Comparison of ENCODE assay signal across 22 mouse cellular contexts in the genomic region with DNA sequence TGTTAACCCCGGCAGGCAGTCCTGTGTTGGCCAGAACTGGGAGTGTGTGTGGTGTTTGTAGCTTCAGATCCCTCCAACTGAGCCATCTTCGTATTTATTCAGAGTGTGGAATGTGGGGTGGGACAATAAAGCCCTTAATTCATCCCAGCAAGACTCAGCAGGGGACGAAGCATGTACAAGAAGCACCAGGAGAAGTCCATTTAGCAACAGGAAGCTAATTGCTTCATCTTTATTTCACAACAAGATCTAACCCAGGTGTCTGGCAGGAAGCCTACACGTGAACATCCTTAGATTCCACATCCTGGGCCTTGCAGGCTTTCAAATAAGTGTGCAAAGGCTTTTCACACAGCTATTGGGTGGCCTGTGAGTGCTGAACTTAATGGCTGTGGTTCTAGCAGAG. TPM values are rescaled to one million over a fixed set of nuclear protein-coding genes. Genes with fewer than 3 reads are reported as not detected.
DNase-seq lines count a peak whose midpoint lies in the region; ATAC-seq lines count a peak whose summit lies in the region.
"Had no signal": no experiment of that assay in that cellular context is flagged by ENCODE, and none has a peak within 500 bp of the region (broad histone marks: within the 10 kb centered on the region; RNA-seq: fewer than 3 reads in every experiment).

No protein-coding gene starts in this region.

- H3K9ac ChIP-seq in limb, embryonic 13.5 days, result no peak overlapping the region
- H3K9ac ChIP-seq in embryonic facial prominence, embryonic 15.5 days, result no peak overlapping the region
- H3K9ac ChIP-seq: forebrain, embryonic 13.5 days; liver, embryonic 15.5 days; lung, embryonic 15.5 days; neural tube, embryonic 15.5 days had no signal

- H3K36me3 ChIP-seq in limb, embryonic 13.5 days, result no peaks in the 10 kb centered on the region
- no peaks in the 10 kb centered on the region for H3K36me3 ChIP-seq in limb, embryonic 10.5 days
- no peaks in the 10 kb centered on the region for H3K36me3 ChIP-seq in embryonic facial prominence, embryonic 15.5 days
- H3K36me3 ChIP-seq: heart, embryonic 10.5 days; liver, embryonic 15.5 days; lung, embryonic 15.5 days; neural tube, embryonic 15.5 days had no signal

- WGBS in limb, embryonic 13.5 days, result 45% methylated on average over 4 of the region's 4 CpGs
- WGBS in limb, embryonic 10.5 days, result 67% methylated on average over 4 of the region's 4 CpGs
- WGBS in embryonic facial prominence, embryonic 15.5 days, result 22% methylated on average over 4 of the region's 4 CpGs

- intact Hi-C loops in left cerebral cortex, postnatal 4 days (cut with DNase I), result no loop called here

- peak; percentile 6 for DNase-seq in embryo, embryonic 11 days
- DNase-seq in embryo, embryonic 9.5 days (ENCODE audit: extremely low spot score), result no peak
- no peak for DNase-seq in limb, embryonic 10.5 days (ENCODE audit: low spot score)
- no peak for DNase-seq in left cerebral cortex, postnatal 4 days
- DNase-seq: adrenal gland, postnatal 36 days; cerebellum, postnatal 25 days; liver; lung, postnatal 36 days; thymus, postnatal 14 days had no signal

- H3K9me3 ChIP-seq in limb, embryonic 13.5 days, result no peaks in the 10 kb centered on the region
- H3K9me3 ChIP-seq in limb, embryonic 10.5 days (replicated peaks), result no peaks in the 10 kb centered on the region
- no peaks in the 10 kb centered on the region for H3K9me3 ChIP-seq in embryonic facial prominence, embryonic 15.5 days (replicated peaks)
- H3K9me3 ChIP-seq: forebrain, embryonic 13.5 days; heart, embryonic 10.5 days; liver, embryonic 15.5 days; lung, embryonic 15.5 days; neural tube, embryonic 15.5 days had no signal

- H3K4me3 ChIP-seq in limb, embryonic 13.5 days, result no peak overlapping the region
- H3K4me3 ChIP-seq in limb, embryonic 10.5 days, result no peak overlapping the region
- H3K4me3 ChIP-seq in embryonic facial prominence, embryonic 15.5 days (replicated peaks), result no peak overlapping the region
- H3K4me3 ChIP-seq: forebrain, embryonic 13.5 days; heart, embryonic 10.5 days; liver, embryonic 15.5 days; lung, embryonic 15.5 days; neural tube, embryonic 15.5 days had no signal

- H3K4me2 ChIP-seq in limb, embryonic 13.5 days (replicated peaks), result no peak overlapping the region
- no peak overlapping the region for H3K4me2 ChIP-seq in embryonic facial prominence, embryonic 15.5 days (replicated peaks)
- H3K4me2 ChIP-seq: forebrain, embryonic 13.5 days; liver, embryonic 15.5 days; lung, embryonic 15.5 days; midbrain, embryonic 11.5 days; neural tube, embryonic 15.5 days had no signal

- no peak overlapping the region for H3K27ac ChIP-seq in limb, embryonic 13.5 days
- no peak overlapping the region for H3K27ac ChIP-seq in limb, embryonic 10.5 days
- no peak overlapping the region for H3K27ac ChIP-seq in embryonic facial prominence, embryonic 15.5 days (replicated peaks)
- H3K27ac ChIP-seq: forebrain, embryonic 13.5 days; heart, embryonic 10.5 days; liver, embryonic 15.5 days; lung, embryonic 15.5 days; neural tube, embryonic 15.5 days had no signal

- ATAC-seq in limb, embryonic 13.5 days (ENCODE audit: low FRiP score, low read depth), result peak; percentile 32; the same call in 1 of the 2 replicates
- ATAC-seq in embryonic facial prominence, embryonic 15.5 days (ENCODE audit: insufficient number of reproducible peaks, low FRiP score, low TSS enrichment, low read depth), result 0 out of 2 replicates have a peak, but pooled peaks have one; percentile 24
- peak; percentile 85 for ATAC-seq in megakaryocyte, adult 5-6 weeks (ENCODE audit: poor library complexity, severe bottlenecking)
- ATAC-seq in cerebellum, adult (ENCODE audit: insufficient number of reproducible peaks, low FRiP score, low TSS enrichment), result no peak
- ATAC-seq: forebrain, embryonic 13.5 days; hindbrain, embryonic 16.5 days; intestine, embryonic 16.5 days had no signal

- no peaks in the 10 kb centered on the region for H3K4me1 ChIP-seq in limb, embryonic 13.5 days
- no peaks in the 10 kb centered on the region for H3K4me1 ChIP-seq in limb, embryonic 10.5 days
- H3K4me1 ChIP-seq in embryonic facial prominence, embryonic 15.5 days, result no peaks in the 10 kb centered on the region
- H3K4me1 ChIP-seq: forebrain, embryonic 13.5 days; heart, embryonic 10.5 days; liver, embryonic 15.5 days; lung, embryonic 15.5 days; neural tube, embryonic 15.5 days had no signal

- H3K27me3 ChIP-seq in limb, embryonic 13.5 days, result no peaks in the 10 kb centered on the region
- H3K27me3 ChIP-seq in limb, embryonic 10.5 days (ENCODE audit: low read depth, poor library complexity, severe bottlenecking), result no peaks in the 10 kb centered on the region
- H3K27me3 ChIP-seq in embryonic facial prominence, embryonic 15.5 days, result no peaks in the 10 kb centered on the region
- H3K27me3 ChIP-seq: forebrain, embryonic 13.5 days; liver, embryonic 15.5 days; lung, embryonic 15.5 days; neural tube, embryonic 15.5 days had no signal

RNA-seq across cellular contexts. Expression of gene Trpm3, which starts 38.3 kb away (rescaled TPM):
- polyA plus RNA-seq in limb, embryonic 13.5 days (2015; fragmentation: Nextera tagmentation; extraction: Ambion mirVana), result 5.1 and 6.3 TPM in 2 replicates
- polyA plus RNA-seq in limb, embryonic 10.5 days (2016; fragmentation: Nextera tagmentation; extraction: Ambion mirVana), result 0.49 and 0.93 TPM in 2 replicates
- 1.5 and 2.6 TPM in 2 replicates for polyA plus RNA-seq in embryonic facial prominence, embryonic 15.5 days (2015; fragmentation: Nextera tagmentation; extraction: Ambion mirVana)
- total RNA-seq in megakaryocyte, adult 5-6 weeks (2015), result not detected in 2 replicates
- 0.04 TPM in 1 of 2 replicates, not detected in the other for total RNA-seq in megakaryocyte, adult 5-6 weeks (2017)
- 10 to 100 TPM; 88.7 to 89.4 TPM for total RNA-seq in left cerebral cortex, postnatal 4 days (2021)
- total RNA-seq: hematopoietic stem cell, adult 5-6 weeks had no signal
